Mouse (Mus musculus): ENCODE measurements around the gene Slc25a54.

DNA sequence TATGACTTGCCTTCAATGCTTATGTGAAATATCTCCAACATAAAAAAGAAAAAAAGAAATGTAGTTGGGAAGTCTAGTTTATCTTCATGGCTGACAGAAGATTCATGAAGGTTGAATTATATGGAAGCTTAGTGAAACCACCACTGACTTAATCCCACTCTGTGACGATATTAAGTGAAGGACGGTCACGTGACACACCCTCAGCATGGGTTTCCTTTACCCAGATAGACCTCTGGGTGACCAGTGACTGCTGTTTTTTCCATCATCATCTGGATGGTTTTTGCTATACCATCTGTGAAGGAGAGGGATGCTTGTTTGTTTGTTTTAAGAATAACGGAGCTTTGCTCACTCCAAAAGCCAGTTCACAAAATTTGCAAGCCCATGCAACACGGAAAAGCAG is 39.3 kb downstream of the Slc25a54 start:
- TF ChIP-seq CTCF (IDR thresholded peaks at IDR 0.05; ENCODE audit: insufficient read depth, low read length) (no peak), POLR2A (IDR thresholded peaks at IDR 0.05; ENCODE audit: borderline replicate concordance, extremely low read depth, low read depth, low read length) (no peak)

Measured in lung, adult 2 months (tissue).